Mouse (Mus musculus) olfactory bulb, adult 2 months (tissue): ENCODE measurements around the gene Lin9. TPM values are rescaled to one million over a fixed set of nuclear protein-coding genes. Genes with fewer than 3 reads are reported as not detected.
"Not testable (repeated sequence)": the region's sequence is repeated elsewhere in the genome, so short reads cannot be mapped to it uniquely, and the experiment has no call there.

Experiments used
- H3K27ac ChIP-seq: fragments of 200-500 bp; 2 replicates; pipeline ENCODE4 v1.5.1; 2012; ENCODE audit warnings: low read depth, low read length; ENCODE audit not compliant: insufficient read depth
- H3K4me1 ChIP-seq: fragments of 200-500 bp; 2 replicates; pipeline ENCODE4 v1.6.1; 2012; ENCODE audit warnings: low read length; ENCODE audit not compliant: control insufficient read depth, insufficient read depth
- H3K4me3 ChIP-seq: fragments of 200-500 bp; 2 replicates; pipeline ENCODE4 v1.5.1; 2012; ENCODE audit warnings: mild to moderate bottlenecking, low read depth, low read length, moderate library complexity; ENCODE audit not compliant: insufficient read depth
- CTCF ChIP-seq: fragments of 200-500 bp; IDR thresholded peaks from 2 replicates; pipeline ENCODE4 v1.5.1; 2012; ENCODE audit warnings: low read depth, mild to moderate bottlenecking, low read length, moderate library complexity; ENCODE audit not compliant: insufficient read depth
- POLR2A ChIP-seq: fragments of 200-500 bp; IDR thresholded peaks from 2 replicates; pipeline ENCODE4 v1.6.1; 2012; ENCODE audit warnings: mild to moderate bottlenecking, low read depth, low read length, moderate library complexity; ENCODE audit not compliant: insufficient read depth
- WGBS: fragments of 180-500 bp; shearing (Covaris S2); methylation state at CpG from one replicate; pipeline ENCODE4 v1.1.7; 2018; 5-methylcytosine and 5-hydroxymethylcytosine counted together
- polyA plus RNA-seq: library from polyadenylated mRNA; stranded (reverse); fragments of >200 nt; gene quantifications from 2 replicates; pipeline ENCODE4 v1.2.4, GENCODE M21; 2012; ENCODE audit warnings: low replicate concordance; ENCODE audit not compliant: missing spikeins, insufficient read depth, insufficient read length

Gene Lin9
- not detected in 2 replicates for polyA plus RNA-seq

GRCm38 (mm10) chr1:180641137-180641517 is at the start of gene Lin9:
Gene Lin9 (plus strand): TSS chr1:180641150.
- Histone ChIP-seq H3K27ac (no peak within 1 kb of the TSS), H3K4me1 (peaks cover 5% of the 10 kb centered on the region), H3K4me3 (peak within 1 kb of the TSS; percentile 91)
- under 1% methylated on average over 47 of the region's 47 CpGs for WGBS
- TF ChIP-seq POLR2A (no peak; the same call in 1 of the 2 replicates), CTCF (no peak)

GRCm38 (mm10) chr1:180600578-180600977 is 40.4 kb upstream of the Lin9 start:
- TF ChIP-seq CTCF (no peak), POLR2A (no peak)
- no peak overlapping the region for H3K4me3 ChIP-seq
- H3K4me1 ChIP-seq, result peaks cover 7% of the 10 kb centered on the region
- WGBS, result 84% methylated on average over 6 of the region's 6 CpGs
- H3K27ac ChIP-seq, result no peak overlapping the region

GRCm38 (mm10) chr1:180601806-180602205 is 39.1 kb upstream of the Lin9 start:
- TF ChIP-seq CTCF (no peak), POLR2A (no peak)
- peaks cover 10% of the 10 kb centered on the region for H3K4me1 ChIP-seq
- no peak overlapping the region for H3K4me3 ChIP-seq
- 88% methylated on average over 6 of the region's 6 CpGs for WGBS
- no peak overlapping the region for H3K27ac ChIP-seq

GRCm38 (mm10) chr1:180604579-180604978 is 36.4 kb upstream of the Lin9 start:
- H3K4me1 ChIP-seq, result peaks cover 15% of the 10 kb centered on the region
- TF ChIP-seq CTCF (no peak), POLR2A (no peak)
- peak overlapping the region; percentile 62; the same call in 1 of the 2 replicates for H3K27ac ChIP-seq
- WGBS, result 42% methylated on average over 4 of the region's 4 CpGs
- H3K4me3 ChIP-seq, result no peak overlapping the region

- 81% methylated on average over 3 of the region's 3 CpGs for WGBS
- H3K4me1 ChIP-seq, result peaks cover 15% of the 10 kb centered on the region
- TF ChIP-seq CTCF (no peak), POLR2A (no peak)
- no peak overlapping the region for H3K4me3 ChIP-seq
- no peak overlapping the region for H3K27ac ChIP-seq
Measured at GRCm38 (mm10) chr1:180606106-180606505, 34.8 kb upstream of the Lin9 start.

- no peak for TF ChIP-seq POLR2A
- 58% methylated on average over 10 of the region's 10 CpGs for WGBS
- no peak overlapping the region for H3K4me3 ChIP-seq
- peaks cover 15% of the 10 kb centered on the region for H3K4me1 ChIP-seq
- peak overlapping the region; percentile 31; the same call in 1 of the 2 replicates for H3K27ac ChIP-seq
Measured at GRCm38 (mm10) chr1:180606796-180607577, 34.0 kb upstream of the Lin9 start.

DNA sequence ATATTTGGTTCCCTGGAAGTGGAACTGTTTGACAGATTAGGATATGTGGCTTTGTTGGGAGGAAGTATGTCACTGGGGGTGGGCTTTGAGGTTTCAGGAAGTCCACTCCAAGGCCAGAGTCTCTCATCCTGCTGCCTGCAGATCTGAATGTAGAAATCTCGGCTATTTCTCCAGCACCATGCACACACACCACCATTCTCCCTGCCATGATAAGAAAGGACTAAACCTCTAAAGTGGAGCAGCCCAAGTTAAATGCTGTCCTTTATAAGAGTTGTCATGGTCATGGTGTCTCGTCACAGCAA is 33.4 kb upstream of the Lin9 start:
- no peak for TF ChIP-seq CTCF
- no peak for TF ChIP-seq POLR2A
- Histone ChIP-seq H3K27ac (no peak overlapping the region), H3K4me3 (no peak overlapping the region), H3K4me1 (peaks cover 15% of the 10 kb centered on the region)
- 81% methylated on average over 2 of the region's 2 CpGs for WGBS

GRCm38 (mm10) chr1:180611842-180612241 is 29.1 kb upstream of the Lin9 start:
- H3K27ac ChIP-seq, H3K4me3 ChIP-seq, H3K4me1 ChIP-seq: not testable (repeated sequence)
- WGBS, result 94% methylated on average over 11 of the region's 14 CpGs

DNA sequence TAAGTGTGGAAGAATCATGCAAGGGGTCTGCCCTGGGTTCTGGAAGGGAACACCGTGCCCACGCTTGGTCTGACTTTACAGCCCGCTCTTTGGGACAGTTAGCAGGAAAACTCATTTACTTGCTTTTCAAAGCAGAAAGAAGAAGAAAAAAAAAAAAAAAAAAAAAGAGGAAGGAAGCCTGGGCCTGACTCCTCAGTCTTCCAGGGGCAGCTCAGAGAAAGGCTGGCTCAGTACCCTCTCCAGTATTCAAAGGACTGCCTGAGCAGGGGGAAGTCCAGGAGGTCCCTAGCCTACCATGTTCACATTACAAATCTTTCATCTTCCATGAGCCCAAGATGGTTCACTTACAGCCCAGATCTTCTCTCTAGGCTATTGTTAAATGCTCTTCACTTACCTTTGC is 24.2 kb upstream of the Lin9 start:
- no peak for TF ChIP-seq CTCF
- TF ChIP-seq POLR2A, result no peak
- Histone ChIP-seq H3K4me1 (no peaks in the 10 kb centered on the region), H3K27ac (no peak overlapping the region), H3K4me3 (no peak overlapping the region)
- 94% methylated on average over 3 of the region's 3 CpGs for WGBS

DNA sequence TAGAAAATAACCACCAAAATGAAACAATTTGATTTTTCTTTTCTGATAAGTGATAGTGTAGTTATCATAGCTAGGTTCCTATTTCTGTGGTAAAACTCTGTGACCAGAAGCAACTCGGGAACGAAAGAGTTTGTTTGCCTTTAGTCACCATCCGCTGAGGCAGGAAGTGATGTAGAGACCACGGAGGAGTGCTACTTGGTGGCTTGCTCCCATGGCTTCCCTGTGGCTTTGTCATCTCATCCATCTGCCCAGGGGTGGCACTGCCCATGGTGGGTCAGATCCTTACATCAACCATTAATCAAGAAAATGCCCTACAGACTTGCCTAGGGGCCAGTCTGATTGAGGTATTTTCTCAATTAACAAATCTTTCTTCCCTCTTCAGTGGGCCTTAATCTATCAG is 18.6 kb upstream of the Lin9 start:
- H3K4me1 ChIP-seq, result no peaks in the 10 kb centered on the region
- WGBS, result 88% methylated on average over 4 of the region's 4 CpGs
- H3K4me3 ChIP-seq, result no peak overlapping the region
- TF ChIP-seq CTCF (no peak), POLR2A (no peak)
- no peak overlapping the region for H3K27ac ChIP-seq
